Mouse (Mus musculus): Measurements from ENCODE around the gene Slc35e3. TPM values are rescaled to one million over a fixed set of nuclear protein-coding genes. Genes with fewer than 3 reads are reported as not detected.
"Not testable (repeated sequence)": the region's sequence is repeated elsewhere in the genome, so short reads cannot be mapped to it uniquely, and the experiment has no call there.

Slc35e3 gene
- polyA plus RNA-seq, 1 experiment: not detected

DNA sequence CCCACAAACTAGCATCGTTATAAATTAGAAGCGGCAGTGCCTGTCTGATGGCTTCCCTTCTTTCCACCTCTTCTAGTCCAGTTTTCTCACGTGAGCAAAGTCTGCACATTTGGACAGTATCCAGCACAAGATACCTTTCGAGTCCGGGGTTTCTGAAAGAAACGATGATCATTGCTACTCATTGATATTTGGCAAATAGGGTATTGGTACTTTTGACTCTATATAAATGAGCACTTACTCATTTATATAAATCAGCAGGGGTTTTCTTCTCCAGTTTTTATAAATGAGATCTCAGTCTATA, 6.6 kb downstream of the Slc35e3 start:
- TF ChIP-seq POLR2A (IDR thresholded peaks at IDR 0.05; ENCODE audit: insufficient read depth, low read depth, low read length) (no peak), CTCF (IDR thresholded peaks at IDR 0.05; ENCODE audit: insufficient read depth, low read depth, low read length) (no peak)
- Histone ChIP-seq H3K4me1 (ENCODE audit: control insufficient read depth, insufficient read depth, low read length) (peaks cover 6% of the 10 kb centered on the region), H3K4me3 (ENCODE audit: insufficient read depth, low read depth, low read length) (no peak overlapping the region), H3K27ac (ENCODE audit: insufficient read depth, low read depth, low read length) (no peak overlapping the region)
- WGBS: 92% methylated on average over 6 of the region's 6 CpGs

DNA sequence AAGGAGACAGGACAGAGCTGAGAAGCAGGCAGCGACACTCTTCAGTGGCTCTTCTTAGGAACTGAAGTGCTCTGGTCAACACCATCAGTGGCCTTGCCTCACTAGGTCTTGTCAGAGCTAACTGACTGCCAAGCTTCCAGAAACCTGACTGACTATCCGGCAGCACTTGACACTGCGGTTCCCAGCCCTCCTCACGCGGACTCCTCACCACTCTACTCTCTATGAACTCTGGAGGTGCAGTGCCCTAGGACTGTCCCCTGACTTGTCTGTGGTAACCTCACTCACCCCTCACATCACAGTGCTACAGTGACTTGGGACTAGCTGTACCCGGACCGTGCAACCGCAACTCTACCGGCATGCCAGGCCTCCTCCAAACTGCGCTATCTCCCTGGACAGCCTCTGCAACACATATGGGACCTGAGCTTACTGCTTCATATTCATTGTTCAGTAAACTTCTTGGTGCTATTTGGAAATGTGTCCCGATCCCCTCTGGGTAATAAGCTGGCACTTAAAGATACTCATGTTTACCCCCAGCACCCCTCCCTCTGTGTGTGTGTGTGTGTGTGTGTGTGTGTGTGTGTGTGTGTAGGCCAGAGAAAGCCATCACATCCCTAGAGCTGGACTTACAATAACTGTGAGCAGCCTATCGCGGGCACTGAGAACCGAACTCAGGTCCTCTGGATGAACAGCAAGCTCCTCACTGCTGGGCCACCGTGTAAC, 7.1 kb downstream of the Slc35e3 start:
- peaks cover 4% of the 10 kb centered on the region for H3K4me1 ChIP-seq (ENCODE audit: control insufficient read depth, insufficient read depth, low read length)
- H3K27ac ChIP-seq (ENCODE audit: insufficient read depth, low read depth, low read length): no peak overlapping the region
- TF ChIP-seq CTCF (IDR thresholded peaks at IDR 0.05; ENCODE audit: insufficient read depth, low read depth, low read length): no peak
- TF ChIP-seq POLR2A (IDR thresholded peaks at IDR 0.05; ENCODE audit: insufficient read depth, low read depth, low read length): no peak
- WGBS: 96% methylated on average over 15 of the region's 15 CpGs
- no peak overlapping the region for H3K4me3 ChIP-seq (ENCODE audit: insufficient read depth, low read depth, low read length)

DNA sequence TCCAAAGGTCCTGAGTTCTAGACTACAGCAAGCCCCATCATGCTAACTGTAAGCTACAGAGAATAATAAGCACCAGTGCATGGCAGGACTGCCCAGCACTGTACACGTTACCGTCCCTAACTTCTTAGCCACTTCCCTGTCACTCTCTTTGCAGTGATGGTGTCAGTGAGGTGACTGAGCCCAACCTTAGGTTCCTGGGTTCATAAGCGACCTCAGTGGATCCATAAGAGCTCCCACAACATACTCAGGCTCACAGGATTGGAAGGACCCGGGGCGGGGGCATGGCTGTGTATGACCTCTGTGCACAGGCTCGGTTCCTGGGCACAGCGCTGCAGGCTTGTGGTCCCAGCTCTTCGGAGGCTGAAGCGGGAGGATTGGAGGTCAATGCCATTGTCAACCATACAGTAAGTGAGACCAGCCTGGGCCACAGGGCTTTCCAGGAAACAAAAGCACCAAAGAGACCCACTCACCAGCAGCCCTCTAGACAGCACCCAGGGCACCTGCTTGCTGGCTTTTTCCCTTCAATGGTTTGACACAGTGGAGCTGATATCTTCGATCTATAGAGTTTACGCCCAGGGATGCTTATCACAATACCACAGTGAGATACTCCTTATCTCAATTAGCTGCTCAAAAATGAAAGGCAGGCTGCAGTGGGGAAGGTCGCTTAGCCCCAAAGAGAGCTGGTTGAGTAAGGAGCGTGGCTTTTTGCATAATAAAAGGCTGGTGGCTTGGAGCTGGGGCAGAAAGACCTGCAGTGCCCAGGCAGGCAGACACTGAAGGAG, 7.8 kb downstream of the Slc35e3 start:
- no peak overlapping the region for H3K4me3 ChIP-seq (ENCODE audit: insufficient read depth, low read depth, low read length)
- 88% methylated on average over 13 of the region's 13 CpGs for WGBS
- no peak for TF ChIP-seq POLR2A (IDR thresholded peaks at IDR 0.05; ENCODE audit: insufficient read depth, low read depth, low read length)
- no peak for TF ChIP-seq CTCF (IDR thresholded peaks at IDR 0.05; ENCODE audit: insufficient read depth, low read depth, low read length)

DNA sequence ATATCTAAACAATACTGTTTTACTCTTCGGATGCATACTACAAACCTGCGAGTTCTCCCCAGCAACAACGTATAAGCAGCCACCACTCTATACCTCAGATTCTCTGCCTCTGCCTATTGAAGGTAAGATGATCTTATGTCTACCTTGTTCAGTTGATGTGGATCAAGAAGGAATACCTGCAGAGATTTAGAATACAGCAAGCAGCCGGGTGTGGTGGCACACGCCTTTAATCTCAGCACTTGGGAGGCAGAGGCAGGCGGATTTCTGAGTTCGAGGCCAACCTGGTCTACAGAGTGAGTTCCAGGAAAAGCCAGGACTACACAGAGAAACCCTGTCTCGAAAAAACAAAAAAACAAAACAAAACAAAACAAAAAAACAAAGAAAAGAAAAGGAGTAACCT, 8.7 kb downstream of the Slc35e3 start:
- H3K4me1 ChIP-seq (ENCODE audit: control insufficient read depth, insufficient read depth, low read length); H3K4me3 ChIP-seq (ENCODE audit: insufficient read depth, low read depth, low read length); H3K27ac ChIP-seq (ENCODE audit: insufficient read depth, low read depth, low read length): not testable (repeated sequence)
- 94% methylated on average over 8 of the region's 8 CpGs for WGBS

More for the DNA sequence above, 7.8 kb downstream of the Slc35e3 start:
- H3K4me1 ChIP-seq (ENCODE audit: control insufficient read depth, insufficient read depth, low read length): no peaks in the 10 kb centered on the region
- H3K27ac ChIP-seq (ENCODE audit: insufficient read depth, low read depth, low read length): no peak overlapping the region

DNA sequence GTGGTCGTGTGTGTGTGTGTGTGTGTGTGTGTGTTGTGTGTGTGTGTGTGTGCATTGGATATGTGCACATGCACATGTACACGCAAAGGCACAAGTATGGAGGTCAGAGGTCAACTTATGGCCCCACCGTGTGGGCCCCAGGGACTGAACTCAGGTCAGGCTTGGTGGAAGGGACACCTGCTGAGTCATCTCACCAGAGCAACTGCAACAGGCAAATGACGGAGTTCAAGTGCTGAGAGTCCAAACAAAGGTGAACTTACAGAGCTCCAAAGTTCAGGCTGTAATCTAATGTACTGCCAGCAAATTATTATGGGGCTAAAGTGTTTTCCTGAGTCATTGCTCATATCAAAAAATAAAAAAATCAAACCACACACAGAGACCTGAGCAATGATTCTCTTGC, 9.1 kb downstream of the Slc35e3 start:
- no peak overlapping the region for H3K27ac ChIP-seq (ENCODE audit: insufficient read depth, low read depth, low read length)
- no peak overlapping the region for H3K4me3 ChIP-seq (ENCODE audit: insufficient read depth, low read depth, low read length)
- WGBS: 85% methylated on average over 4 of the region's 4 CpGs
- no peak for TF ChIP-seq CTCF (IDR thresholded peaks at IDR 0.05; ENCODE audit: insufficient read depth, low read depth, low read length)
- TF ChIP-seq POLR2A (IDR thresholded peaks at IDR 0.05; ENCODE audit: insufficient read depth, low read depth, low read length): no peak
- no peaks in the 10 kb centered on the region for H3K4me1 ChIP-seq (ENCODE audit: control insufficient read depth, insufficient read depth, low read length)

DNA sequence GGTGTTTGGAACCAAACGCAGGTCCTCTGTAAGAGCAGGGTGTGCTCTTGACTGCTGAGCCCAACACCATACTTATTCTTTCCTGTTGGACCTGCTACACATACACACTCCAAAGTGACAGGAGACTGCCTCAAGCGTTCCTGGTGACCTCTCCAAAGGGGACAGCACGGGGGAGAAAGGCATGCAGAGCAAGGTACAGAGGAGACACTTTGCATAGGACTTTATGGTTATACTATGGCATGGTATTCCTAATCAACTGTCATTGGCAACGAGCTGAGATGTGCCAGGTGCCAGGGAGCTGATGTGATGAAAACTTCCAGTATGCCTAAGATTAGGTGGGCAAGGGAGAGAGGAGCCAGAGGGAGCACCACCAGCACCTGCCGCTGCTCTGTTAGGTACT, 9.6 kb downstream of the Slc35e3 start:
- TF ChIP-seq CTCF (IDR thresholded peaks at IDR 0.05; ENCODE audit: insufficient read depth, low read depth, low read length) (no peak), POLR2A (IDR thresholded peaks at IDR 0.05; ENCODE audit: insufficient read depth, low read depth, low read length) (no peak)
- Histone ChIP-seq H3K4me1 (ENCODE audit: control insufficient read depth, insufficient read depth, low read length) (no peaks in the 10 kb centered on the region), H3K4me3 (ENCODE audit: insufficient read depth, low read depth, low read length) (no peak overlapping the region), H3K27ac (ENCODE audit: insufficient read depth, low read depth, low read length) (no peak overlapping the region)
- WGBS: 91% methylated on average over 5 of the region's 5 CpGs

DNA sequence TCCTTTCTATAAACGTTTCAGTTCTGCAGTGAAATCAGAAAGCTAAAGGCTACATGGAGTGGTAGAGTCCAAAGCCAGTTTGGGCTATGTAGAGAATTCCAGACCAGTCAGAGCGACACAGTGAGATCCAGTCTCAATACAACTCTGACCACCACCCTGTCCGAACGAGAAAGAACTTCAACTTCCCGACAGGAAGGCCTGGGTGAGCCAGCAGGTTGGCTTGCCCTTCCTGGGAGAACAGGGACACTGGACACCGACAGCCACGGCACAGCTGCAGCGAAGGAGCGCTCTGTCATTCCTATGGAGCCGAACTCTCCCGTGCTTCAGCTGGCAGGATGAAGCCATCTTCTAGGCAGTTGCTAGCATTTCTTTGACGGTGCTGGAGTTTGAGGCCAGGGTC, 10.8 kb downstream of the Slc35e3 start:
- H3K4me1 ChIP-seq (ENCODE audit: control insufficient read depth, insufficient read depth, low read length); H3K4me3 ChIP-seq (ENCODE audit: insufficient read depth, low read depth, low read length); H3K27ac ChIP-seq (ENCODE audit: insufficient read depth, low read depth, low read length): not testable (repeated sequence)
- WGBS: 94% methylated on average over 12 of the region's 12 CpGs

DNA sequence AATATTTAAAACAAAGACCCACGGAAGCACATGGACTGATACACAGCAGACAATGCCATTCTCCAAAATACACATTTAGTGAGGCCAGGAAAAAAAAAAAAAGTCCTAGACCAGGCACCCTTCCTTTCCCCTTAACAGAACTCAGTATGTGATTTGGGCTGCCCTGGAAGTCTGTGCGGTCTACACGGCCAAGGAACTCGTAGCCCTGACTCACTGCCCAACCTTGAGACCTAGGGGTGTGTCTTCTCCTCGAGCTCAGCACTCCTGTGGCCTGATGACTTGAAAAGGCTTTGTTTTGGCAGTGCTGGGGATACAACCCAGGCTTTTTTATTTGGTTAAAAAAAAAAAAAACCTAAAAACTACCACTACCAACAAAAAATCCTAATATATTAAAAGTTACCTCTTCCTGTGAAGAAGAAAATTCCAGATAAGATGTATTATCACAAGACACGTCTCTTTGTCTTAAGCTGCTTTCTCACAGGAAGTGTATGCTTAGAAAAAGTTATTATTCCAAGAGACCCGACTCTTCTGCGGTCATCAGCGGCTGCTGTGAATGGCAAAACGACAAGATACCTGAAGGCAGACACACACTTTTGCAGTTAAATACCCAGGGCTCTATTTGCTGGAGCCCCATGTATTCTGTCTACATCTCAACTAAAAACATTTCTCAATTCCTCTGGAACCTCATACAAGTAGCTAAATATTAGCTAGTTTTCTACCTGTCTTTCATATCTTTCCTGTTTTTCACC, 11.9 kb downstream of the Slc35e3 start:
- not testable (repeated sequence) for H3K27ac ChIP-seq (ENCODE audit: insufficient read depth, low read depth, low read length); H3K4me3 ChIP-seq (ENCODE audit: insufficient read depth, low read depth, low read length); H3K4me1 ChIP-seq (ENCODE audit: control insufficient read depth, insufficient read depth, low read length)
- 86% methylated on average over 9 of the region's 10 CpGs for whole genome bisulfite sequencing

DNA sequence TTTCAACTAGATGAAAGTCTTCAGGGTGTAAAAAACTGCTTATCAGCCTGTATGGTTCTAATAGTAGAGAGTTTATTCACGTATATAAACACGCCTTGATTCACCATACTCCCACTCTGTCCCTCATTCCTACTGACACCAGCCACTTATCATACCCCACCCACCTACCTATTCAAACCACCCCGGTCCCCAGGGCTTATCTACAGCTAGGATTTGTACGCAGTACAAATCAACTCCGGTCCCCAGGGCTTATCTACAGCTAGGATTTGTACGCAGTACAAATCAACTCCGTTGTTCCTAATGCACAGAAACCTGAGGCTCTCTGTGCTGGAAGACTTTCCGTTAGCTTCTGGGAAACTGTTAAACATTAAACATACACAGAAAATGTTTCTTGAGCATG, 12.5 kb downstream of the Slc35e3 start:
- not testable (repeated sequence) for H3K4me3 ChIP-seq (ENCODE audit: insufficient read depth, low read depth, low read length); H3K27ac ChIP-seq (ENCODE audit: insufficient read depth, low read depth, low read length); H3K4me1 ChIP-seq (ENCODE audit: control insufficient read depth, insufficient read depth, low read length)
- WGBS: 87% methylated on average over 8 of the region's 8 CpGs

All from olfactory bulb, adult 2 months (tissue).